Mouse (Mus musculus) heart, adult 9 months (tissue): ENCODE measurements around the gene Oas1f.
"Not testable (repeated sequence)": the region's sequence is repeated elsewhere in the genome, so short reads cannot be mapped to it uniquely, and the experiment has no call there.

Source experiments
- DNase-seq, 2 experiments: peaks; one replicate each; pipeline ENCODE4 v3.0.0; 2022; ENCODE audit warnings: low spot score in 2 of 2

Oas1f gene

DNA sequence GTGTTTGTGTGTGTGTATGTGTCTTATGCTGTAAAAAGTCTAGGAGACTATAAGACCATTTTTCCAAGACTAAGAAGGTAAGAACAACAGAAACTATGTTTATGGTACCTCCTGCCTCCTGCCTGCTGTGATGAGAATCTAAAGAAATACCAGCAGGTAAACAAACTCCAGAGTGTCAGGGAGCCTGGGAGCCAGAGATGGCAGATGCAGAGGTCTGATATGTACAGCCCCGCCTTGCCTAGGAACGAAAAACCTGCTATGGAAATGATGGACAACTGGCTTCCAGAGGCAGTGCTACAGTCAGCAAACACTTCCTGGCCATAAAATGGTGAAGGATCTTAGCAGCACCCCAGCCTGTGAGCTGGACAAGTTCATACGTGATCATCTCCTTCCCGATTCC, at the start of gene Oas1f:
Gene Oas1f (plus strand): TSS at position 301 of the 400 bp plus-strand sequence.
- no peak for DNase-seq

DNA sequence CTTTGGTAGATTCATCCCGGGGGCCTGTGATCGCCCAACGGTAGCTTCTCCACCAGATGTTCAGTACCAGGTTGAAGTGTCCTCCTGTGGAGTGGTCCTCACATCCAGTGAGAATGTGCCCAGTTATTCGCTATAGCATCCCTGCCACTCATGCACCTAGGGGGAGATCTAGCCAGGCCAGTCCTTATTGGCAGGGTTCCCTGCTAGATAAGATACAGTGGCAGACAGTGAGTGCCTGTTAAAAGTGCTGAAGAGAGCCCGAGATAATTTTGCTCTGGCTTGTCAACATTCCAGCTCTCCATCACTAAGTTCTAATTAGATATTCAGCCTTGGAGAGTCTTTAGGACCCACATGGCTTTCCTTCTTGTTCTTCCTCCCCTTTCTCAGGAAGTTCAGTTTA, 49.0 kb upstream of the Oas1f start:
- not testable (repeated sequence) for DNase-seq

DNA sequence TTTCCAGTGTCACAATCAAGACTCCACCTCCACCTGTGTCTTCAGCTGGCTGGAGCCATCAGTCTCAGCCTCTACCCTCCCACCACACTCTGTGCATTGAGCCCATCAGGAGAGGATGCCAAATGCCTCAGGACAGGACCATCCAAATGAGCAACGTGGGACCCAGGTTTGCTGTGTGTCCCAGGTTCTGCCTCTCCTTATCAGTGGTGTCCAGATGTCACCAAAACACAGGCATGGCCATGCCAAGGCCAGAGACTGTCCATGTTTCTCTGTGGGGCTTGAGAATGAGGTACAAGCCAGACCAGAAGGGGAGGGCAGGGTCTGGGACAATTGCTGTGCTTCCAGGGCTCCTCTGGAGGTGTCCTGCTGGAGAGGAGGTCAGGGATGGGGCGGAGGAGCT, 48.2 kb upstream of the Oas1f start:
- DNase-seq, result not testable (repeated sequence)

DNA sequence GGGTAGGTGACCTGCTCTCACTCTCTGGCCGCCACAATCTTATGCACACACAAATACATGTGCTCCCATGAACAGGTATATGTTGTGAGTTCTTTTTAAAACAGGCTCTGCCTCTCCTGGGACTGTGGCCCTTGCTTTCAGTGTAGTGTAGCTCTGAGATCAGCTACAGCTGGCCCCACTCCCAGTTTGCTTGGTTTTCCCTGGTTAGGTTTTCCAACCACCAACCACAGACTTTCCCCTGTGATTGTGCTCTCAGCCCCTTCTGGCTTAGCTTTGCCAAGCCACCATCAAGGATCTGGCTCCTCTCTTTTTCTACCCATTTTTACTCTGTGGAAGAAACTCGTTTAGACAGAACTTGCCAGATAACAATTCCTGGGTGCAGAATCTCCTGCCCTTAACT, 43.6 kb upstream of the Oas1f start:
- DNase-seq, result no peak

DNA sequence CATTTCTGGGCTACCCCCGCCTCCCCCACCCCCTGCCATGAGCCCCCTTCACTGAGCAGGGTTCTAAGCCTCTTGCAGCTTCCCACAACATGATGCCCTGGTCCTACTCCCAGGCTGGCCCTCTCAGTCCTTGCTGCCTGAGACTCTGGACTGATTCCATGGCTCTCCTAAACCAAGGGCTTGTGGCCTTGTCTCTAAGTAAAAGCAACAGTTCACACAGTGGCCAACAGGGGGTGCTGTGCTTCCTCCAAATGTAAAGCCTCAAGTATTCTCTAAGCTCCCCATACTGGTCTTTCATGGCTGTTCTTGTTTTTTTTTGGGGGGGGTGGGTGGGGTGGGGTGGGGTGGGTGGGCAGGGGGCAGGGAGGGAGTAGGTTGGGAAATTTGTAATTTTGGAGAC, 40.7 kb upstream of the Oas1f start:
- DNase-seq, result peak in 1 of 2 experiments; percentile 10

DNA sequence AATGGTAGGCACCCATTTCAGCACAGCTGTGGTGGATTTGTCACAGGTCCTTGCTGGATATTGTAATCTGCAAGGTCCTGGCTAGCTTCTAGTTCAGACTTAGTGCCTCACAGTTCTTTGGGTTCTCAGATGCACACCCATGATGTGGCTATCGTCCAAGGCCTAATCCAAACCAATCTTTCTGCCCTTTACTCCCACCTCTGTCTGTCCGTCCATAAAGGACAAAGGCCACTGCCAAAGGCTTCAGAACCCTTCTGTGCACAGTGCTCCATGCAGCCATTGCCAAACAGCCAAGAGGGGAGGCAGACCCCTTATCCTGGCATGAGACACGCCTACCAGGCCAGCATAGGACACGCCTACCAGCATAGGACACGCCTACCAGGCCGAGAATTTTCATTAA, 38.0 kb upstream of the Oas1f start:
- DNase-seq, result no peak

DNA sequence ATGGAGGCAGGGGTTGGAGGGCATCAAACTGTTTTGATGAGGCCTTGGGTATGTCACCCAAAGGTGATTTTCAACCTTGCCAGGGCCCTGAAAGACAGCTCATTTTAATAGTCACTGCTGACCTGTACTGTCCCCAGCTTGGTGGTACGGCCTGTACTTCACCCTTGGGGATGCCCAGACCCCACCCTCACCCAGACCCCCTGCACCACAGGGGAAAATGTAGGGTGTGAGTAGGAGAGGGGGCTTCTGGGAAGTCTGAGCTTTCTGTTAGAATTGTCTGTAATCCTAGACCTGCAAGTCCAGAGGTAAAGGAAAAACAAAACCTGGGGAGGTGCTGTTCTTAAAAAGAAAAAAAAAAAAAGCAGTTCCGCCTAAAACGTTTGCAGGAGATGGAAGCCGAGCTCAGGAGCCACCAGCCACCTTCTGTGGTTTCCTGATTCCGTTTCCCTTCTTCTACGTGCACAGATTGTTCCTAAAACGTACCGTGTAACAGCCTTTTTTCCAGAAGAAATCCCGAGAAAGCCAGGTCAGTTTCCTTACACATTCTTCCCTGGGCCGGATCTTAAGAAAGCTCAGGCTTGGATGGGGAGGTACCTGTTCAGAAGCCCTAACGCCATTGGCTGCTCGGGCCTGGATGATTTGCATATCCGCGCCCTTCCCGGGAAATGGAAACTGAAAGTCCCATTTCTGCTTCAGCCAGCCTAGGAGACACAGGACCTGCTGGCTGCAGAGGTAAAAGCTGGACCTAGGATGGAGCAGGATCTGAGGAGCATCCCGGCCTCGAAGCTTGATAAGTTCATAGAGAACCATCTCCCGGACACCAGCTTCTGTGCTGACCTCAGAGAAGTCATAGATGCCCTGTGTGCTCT, 35.0 kb upstream of the Oas1f start, which contains the start of gene Oas1c:
Gene Oas1c (minus strand): TSS at position 564 of the 869 bp plus-strand sequence.
- peak; percentile 90 to 92 for DNase-seq

DNA sequence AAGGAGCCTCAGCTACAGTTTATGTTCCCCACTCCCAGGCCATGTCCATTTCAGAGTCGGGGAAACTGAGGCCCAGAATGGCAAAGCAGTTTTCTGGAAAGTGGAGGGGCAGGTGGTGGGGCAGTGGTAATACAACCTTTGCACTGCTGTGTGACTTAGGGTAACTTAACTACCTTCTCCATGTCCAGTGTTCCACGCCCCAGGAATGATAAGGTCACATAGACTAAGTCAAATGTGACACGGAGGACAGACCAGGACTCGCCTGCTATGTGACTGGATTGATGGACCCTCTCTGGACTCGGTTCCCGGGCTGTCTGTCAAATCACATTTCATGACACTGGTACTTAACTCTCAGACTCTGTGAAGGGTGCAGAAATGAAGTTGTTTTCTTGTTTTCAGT, 34.1 kb upstream of the Oas1f start:
- DNase-seq, result no peak

DNA sequence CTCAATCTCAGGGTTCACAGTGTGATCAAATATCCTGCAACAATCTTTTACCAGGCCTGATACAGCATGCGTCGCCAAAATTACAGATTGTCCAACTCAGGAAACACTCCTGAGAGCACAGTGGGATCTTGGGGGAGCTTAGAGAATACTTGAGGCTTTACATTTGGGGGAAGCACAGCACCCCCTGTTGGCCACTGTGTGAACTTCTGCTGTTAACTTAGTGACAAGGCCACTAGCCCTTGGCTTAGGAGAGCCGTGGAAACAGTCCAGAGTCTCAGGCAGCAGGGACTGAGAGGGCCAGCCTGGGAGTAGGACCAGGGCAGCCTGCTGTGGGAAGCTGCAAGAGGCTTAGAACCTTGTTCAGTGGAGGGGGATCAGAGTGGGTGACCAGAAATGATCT, 31.2 kb upstream of the Oas1f start:
- DNase-seq, result no peak

DNA sequence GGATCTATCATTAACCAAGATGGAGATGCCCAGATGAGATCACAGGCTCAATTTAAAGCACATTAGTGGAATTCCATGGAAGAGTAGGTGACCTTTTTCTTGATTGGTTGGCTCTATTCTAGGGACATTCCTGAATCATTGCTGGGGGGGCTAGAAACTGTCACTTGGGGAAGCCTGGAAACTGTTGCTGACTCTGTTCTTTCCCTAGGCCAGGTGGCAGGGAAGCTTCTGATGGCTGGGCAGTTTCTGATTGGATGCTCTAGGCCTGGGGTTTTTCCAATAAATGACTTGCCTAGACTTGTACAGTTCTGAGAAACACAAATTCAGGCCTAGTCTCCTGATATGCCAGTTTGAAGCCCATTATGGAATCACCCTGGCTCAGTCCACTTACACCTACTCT, 28.2 kb upstream of the Oas1f start:
- DNase-seq, result no peak

DNA sequence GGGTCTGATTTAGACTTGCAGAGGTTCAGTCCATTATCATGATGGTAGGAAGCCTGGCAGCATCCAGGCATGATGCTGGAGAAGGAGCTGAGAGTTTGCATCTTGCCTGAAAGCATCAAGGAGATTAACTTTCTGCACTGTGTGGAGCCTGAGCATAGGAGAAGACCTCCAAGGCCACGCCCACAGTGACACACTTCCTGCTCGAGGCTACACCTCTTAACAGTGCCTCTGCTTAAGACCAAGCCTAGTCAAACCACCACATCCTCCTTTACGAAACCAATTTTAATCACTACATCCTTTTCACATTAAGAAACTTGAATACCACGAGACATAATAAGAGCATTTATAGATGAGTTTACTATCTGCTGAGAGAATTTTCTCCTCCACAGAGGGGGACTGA, 16.1 kb upstream of the Oas1f start:
- no peak for DNase-seq

DNA sequence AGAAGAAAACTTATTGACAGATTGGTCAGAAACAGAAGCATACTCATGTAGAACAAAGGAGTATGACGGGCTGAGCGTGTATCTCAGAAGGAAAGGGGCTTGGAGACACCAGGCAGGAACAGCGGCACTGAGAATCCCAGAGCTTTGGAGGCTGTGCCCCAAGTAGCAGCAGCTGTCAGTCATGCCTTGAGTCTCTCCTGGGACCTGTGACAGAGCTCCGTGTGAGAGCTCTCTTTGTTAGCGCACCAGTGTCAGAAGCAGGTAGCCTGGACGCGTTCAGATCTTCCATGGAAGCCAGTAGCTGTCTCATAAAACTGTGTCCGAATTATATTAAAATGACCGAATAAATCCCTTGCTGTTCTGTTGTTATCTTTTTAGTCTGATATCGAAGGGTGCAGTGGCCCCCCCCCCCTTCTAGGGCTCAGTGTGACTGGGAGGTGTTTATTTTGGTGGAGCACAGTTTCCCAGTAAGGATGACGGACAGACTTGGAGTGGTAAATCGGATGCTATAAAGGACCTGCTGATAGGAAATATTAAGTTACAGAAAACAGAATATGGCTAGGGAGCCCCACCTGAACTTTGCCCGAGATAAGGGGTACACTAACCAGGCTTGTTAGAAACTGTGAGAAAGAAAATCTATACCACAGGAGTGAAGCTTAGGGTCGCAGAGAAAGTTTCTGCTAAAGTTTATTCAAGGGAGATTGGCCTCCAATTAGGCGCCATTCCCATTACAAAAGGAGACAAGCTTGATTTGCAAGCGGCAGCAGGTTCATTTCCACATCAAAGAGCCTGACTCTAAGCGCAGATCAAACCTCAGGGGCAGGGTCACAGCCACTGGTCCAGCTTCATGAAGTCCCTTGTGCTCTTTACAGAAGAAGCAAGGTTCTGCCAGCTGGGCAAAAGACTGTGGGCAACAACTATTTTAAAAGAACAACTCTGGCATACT, 13.6 kb upstream of the Oas1f start:
- no peak for DNase-seq

DNA sequence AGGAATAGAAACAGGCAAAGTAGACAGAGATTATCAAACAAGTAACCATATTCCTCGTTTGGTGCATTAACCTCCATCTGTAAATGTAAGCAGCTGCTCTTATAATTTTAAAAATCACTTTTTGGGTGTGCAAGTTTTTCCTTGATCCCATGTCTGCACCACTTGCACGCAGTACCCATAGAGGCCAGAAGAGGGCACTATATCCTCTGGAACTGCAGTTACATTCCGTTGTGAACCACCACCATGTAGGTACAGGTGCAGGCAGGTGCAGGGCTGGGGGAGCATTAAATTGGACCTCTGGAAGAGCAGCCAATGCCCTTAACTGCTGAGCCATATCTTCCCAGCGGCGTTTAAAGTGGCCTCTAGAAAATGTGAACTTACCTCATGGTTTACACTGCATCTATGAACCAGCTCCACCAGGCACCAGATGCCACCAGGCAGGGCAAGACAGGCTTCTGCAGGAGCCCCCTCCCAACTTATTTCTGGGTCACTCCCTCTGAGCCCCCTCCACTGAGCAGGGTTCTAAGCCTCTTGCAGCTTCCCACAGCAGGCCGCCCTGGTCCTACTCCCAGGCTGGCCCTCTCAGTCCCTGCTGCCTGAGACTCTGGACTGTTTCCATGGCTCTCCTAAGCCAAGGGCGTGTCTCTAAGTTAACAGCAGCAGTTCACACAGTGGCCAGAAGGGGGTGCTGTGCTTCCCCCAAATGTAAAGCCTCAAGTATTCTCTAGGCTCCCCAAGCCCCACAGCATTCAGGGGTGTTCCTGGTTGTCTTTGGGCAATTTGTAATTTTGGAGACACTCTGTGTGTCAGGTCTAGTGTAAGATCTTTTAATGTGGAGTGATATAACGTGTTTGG, 10.2 kb upstream of the Oas1f start:
- no peak for DNase-seq

DNA sequence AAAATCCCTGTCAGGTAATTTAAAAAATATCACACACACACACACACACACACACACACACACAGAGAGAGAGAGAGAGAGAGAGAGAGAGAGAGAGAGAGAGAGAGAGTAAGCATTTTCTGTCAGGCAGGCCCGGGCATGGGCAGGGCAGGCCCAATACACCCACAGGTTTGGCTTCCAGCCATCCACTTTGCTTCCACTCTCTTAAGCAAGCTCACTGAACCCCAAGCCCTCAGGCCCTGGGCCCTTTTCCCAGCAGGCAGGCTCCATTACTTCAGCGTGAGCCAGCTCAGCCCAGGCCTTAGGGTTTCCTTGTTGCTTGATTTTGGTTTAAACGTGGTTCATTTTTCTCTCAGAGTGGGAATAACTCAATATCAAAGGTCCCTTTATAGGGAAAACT, 2.5 kb upstream of the Oas1f start:
- peak in 1 of 2 experiments; percentile 18 for DNase-seq

DNA sequence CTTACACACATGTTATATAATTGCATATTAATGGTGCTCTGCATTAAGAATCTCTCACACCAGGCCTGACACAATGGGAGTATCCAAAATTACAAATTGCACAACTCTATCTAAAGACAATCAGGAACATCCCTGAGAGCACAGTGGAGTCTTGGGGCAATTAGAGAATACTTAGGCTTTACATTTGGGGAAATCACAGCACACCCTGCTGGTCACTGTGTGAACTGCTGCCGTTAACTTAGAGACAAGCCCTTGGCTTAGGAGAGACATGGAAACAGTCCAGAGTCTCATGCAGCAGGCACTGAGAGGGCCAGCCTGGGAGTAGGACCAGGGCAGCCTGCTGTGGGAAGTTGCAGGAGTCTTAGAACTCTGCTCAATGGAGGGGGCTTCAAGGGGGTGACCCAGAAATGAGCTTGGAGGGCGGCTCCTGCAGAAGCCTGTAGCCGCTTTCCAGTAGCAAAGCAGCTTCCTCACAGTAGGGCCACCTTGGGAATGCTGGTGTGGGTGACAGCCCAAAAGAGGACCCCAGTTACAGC, 2.5 kb downstream of the Oas1f start:
- DNase-seq, result no peak

DNA sequence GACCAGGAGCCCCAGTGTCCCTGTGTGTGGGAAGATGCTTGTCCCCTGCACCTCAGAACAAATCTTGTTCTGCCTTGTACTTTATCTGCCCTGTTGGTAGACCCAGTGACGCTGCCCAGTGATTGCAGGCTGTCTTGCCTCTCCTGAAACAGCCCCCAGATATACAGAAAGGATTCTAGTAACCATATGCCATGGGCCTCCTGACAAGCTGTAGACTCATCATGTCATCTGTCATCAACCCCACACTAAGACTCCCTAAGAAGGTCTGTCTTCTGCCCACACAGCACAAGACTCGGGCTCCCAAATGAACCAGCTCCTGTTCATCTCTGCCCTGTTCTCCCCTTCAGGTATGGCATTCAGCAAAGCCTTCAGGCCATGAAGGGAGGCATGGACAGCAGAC, 12.1 kb downstream of the Oas1f start:
- DNase-seq, result no peak

DNA sequence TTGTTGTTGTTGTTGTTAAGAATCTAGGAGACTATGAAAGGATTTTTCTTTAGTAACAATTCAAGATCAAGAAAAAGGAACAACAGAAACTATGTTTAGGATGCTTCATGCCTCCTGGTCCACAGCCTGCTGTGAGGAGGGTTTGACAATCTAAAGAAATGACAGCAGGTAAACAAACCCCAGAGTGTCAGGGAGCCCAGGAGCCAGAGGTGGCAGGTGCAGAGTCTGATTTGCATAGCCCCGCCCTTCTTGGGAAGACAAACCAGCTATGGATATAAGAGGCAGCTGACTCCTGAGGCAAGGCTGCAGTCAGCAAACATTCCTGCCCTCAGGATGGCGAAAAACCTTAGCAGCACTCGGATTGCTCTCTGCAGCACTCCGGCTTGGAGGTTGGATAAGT, 14.0 kb downstream of the Oas1f start, which contains the start of gene Oas1h:
Gene Oas1h (plus strand): TSS at position 301 of the 400 bp plus-strand sequence.
- DNase-seq, result no peak

DNA sequence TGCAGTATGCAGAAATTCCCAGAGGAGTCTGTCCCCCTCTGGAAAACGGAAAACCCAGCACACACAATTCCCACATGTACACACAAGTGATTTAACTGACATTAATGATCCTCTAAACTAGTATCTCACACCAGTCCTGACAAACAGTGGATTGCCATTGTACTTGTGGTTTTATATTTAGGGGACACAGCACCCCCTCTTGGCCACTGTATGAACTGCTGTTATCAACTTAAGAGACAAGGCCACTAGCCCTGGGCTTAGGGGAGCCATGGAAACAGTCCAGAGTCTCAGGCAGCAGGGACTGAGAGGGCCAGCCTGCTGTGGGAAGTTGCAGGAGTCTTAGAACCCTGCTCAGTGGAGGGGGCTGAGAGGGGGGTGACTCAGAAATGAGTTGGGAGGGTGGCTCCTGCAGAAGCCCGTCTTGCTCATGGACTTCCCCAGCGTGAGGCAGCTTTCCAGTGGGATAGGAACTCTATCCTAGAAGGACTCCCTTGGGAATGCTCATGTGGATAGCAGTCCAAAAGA, 18.2 kb downstream of the Oas1f start:
- no peak for DNase-seq

DNA sequence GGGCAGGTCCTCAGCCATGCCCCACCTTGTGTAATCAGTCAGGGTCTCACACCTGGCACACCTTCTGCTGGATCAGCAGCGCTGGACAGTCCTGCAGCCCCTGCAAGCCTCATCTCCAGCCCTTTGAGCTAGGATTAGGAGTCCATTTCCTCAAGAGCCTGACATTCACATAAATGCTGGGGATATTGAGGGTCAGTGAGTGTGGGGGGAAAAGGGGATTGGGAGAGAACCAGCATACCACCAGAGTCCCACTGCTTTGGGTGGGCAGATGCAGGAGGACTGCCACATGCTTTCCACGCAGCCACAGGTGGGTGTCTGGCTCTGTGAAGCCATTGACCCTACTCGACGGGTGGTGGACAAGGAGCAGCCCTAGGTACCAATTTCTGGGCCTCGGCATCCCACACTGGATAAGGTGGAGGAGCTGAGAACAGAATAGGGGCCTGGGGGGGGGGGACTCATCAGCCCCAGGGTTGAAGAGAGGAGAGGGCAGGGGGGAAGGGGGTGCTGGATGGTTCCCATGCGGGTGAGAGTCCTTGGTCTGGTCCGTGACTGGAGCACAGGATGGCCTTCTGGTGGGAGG, 22.4 kb downstream of the Oas1f start:
- no peak for DNase-seq

DNA sequence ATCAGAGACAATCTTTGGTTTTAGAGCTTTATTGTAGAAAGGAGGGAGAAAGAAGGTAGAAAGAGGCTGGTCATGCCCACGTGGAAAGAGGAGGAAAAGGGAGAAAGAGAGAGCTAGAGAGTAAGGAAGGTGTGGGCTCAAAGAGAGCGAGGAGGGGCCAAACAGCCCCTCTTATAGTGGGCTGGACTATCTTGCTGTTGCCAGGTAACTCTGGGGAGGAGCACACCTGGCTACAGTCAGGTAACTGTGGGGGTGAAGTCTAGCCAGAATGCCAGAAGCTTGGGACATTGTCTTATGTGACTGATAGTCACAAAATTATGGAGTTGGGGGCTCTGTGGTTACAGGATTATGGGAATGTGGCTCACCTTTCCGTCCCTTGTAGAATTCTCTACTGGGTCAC, 22.9 kb downstream of the Oas1f start:
- DNase-seq, result no peak

DNA sequence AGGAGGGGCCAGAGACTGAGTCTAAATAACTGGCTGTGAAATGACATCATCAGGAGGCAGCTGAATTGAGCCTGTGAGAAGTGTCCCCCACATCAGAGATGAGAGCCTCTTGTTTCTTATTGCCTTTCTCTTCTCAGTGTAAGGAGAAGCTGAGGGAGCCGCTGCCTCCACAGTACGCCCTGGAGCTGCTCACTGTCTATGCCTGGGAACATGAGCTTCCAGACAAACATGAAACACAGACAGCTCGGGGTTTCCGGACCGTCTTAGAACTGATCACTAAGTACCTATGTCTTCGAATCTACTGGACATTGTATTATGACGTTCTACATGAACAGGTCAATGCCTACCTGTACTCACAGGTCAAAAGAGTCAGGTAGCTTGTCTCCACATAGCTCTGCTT, 23.6 kb downstream of the Oas1f start:
- no peak for DNase-seq
